8 mouse cellular contexts compared by ENCODE assay signal in genomic region chr9:49975938-49976671, GRCm38 (mm10).
DNase-seq lines count a peak whose midpoint lies in the region; ATAC-seq and TF ChIP-seq lines count a peak whose summit lies in the region.

No protein-coding gene starts in this region.

- peak overlapping the region; percentile 11; the same call in 1 of the 2 replicates for H3K4me2 ChIP-seq in forebrain, embryonic 15.5 days (replicated peaks)
- H3K4me2 ChIP-seq in embryonic facial prominence, embryonic 15.5 days (replicated peaks), result peak overlapping the region; percentile 29
- peak overlapping the region; percentile 54 for H3K4me2 ChIP-seq in heart, embryonic 13.5 days
- H3K4me2 ChIP-seq in kidney, postnatal 0 days (ENCODE audit: low read length), result peak overlapping the region; percentile 25; the same call in 1 of the 2 replicates
- no peak overlapping the region for H3K4me2 ChIP-seq in liver, embryonic 16.5 days (ENCODE audit: low read depth, low read length)

- no peak overlapping the region for H3K9ac ChIP-seq in forebrain, embryonic 15.5 days (replicated peaks)
- no peak overlapping the region for H3K9ac ChIP-seq in embryonic facial prominence, embryonic 15.5 days
- peak overlapping the region; percentile 53 for H3K9ac ChIP-seq in heart, embryonic 13.5 days
- no peak overlapping the region for H3K9ac ChIP-seq in kidney, postnatal 0 days (ENCODE audit: low read depth, low read length)
- no peak overlapping the region for H3K9ac ChIP-seq in liver, embryonic 16.5 days (ENCODE audit: low read depth, low read length)

- peak overlapping the region; percentile 52; the same call in 1 of the 2 replicates for H3K27ac ChIP-seq in forebrain, embryonic 15.5 days (replicated peaks)
- H3K27ac ChIP-seq in forebrain, embryonic 10.5 days, result no peak overlapping the region
- peak overlapping the region; percentile 75 for H3K27ac ChIP-seq in embryonic facial prominence, embryonic 15.5 days (replicated peaks)
- peak overlapping the region; percentile 92 for H3K27ac ChIP-seq in heart, embryonic 13.5 days (replicated peaks)
- H3K27ac ChIP-seq in kidney, postnatal 0 days, result peak overlapping the region; percentile 60; the same call in 1 of the 2 replicates
- H3K27ac ChIP-seq in liver, embryonic 16.5 days (ENCODE audit: low read length), result no peak overlapping the region

- TF ChIP-seq CTCF in kidney, postnatal 0 days (IDR thresholded peaks at IDR 0.05; ENCODE audit: low read depth), result no peak

- H3K36me3 ChIP-seq in forebrain, embryonic 15.5 days, result no peaks in the 10 kb centered on the region
- no peaks in the 10 kb centered on the region for H3K36me3 ChIP-seq in forebrain, embryonic 10.5 days (replicated peaks)
- no peaks in the 10 kb centered on the region for H3K36me3 ChIP-seq in embryonic facial prominence, embryonic 15.5 days
- no peaks in the 10 kb centered on the region for H3K36me3 ChIP-seq in heart, embryonic 13.5 days
- no peaks in the 10 kb centered on the region for H3K36me3 ChIP-seq in kidney, postnatal 0 days (ENCODE audit: insufficient read depth, low read length)
- H3K36me3 ChIP-seq in liver, embryonic 16.5 days (ENCODE audit: control insufficient read depth, insufficient read depth), result no peaks in the 10 kb centered on the region

- 39% methylated on average over 11 of the region's 11 CpGs for WGBS in forebrain, embryonic 15.5 days
- WGBS in forebrain, embryonic 10.5 days, result 81% methylated on average over 11 of the region's 11 CpGs
- WGBS in embryonic facial prominence, embryonic 15.5 days, result 17% methylated on average over 11 of the region's 11 CpGs
- 12% methylated on average over 11 of the region's 11 CpGs for WGBS in heart, embryonic 13.5 days
- WGBS in kidney, postnatal 0 days, result 16% methylated on average over 11 of the region's 11 CpGs
- 40% methylated on average over 11 of the region's 11 CpGs for WGBS in liver, embryonic 16.5 days (ENCODE audit: insufficient replicate concordance)

- H3K9me3 ChIP-seq in forebrain, embryonic 15.5 days, result no peaks in the 10 kb centered on the region
- H3K9me3 ChIP-seq in forebrain, embryonic 10.5 days, result no peaks in the 10 kb centered on the region
- no peaks in the 10 kb centered on the region for H3K9me3 ChIP-seq in embryonic facial prominence, embryonic 15.5 days (replicated peaks)
- H3K9me3 ChIP-seq in heart, embryonic 13.5 days, result no peaks in the 10 kb centered on the region
- H3K9me3 ChIP-seq in kidney, postnatal 0 days (replicated peaks; ENCODE audit: low read length), result no peaks in the 10 kb centered on the region
- no peaks in the 10 kb centered on the region for H3K9me3 ChIP-seq in liver, embryonic 16.5 days (replicated peaks; ENCODE audit: control insufficient read depth, low read length)

- H3K4me1 ChIP-seq in forebrain, embryonic 15.5 days, result peaks cover 19% of the 10 kb centered on the region
- peaks cover 7% of the 10 kb centered on the region for H3K4me1 ChIP-seq in forebrain, embryonic 10.5 days
- peaks cover 24% of the 10 kb centered on the region for H3K4me1 ChIP-seq in embryonic facial prominence, embryonic 15.5 days
- peaks cover 64% of the 10 kb centered on the region for H3K4me1 ChIP-seq in heart, embryonic 13.5 days
- peaks cover 13% of the 10 kb centered on the region for H3K4me1 ChIP-seq in kidney, postnatal 0 days (replicated peaks; ENCODE audit: insufficient read depth, low read length)
- H3K4me1 ChIP-seq in liver, embryonic 16.5 days (ENCODE audit: control insufficient read depth, low read depth, low read length), result no peaks in the 10 kb centered on the region

- no peaks in the 10 kb centered on the region for H3K27me3 ChIP-seq in forebrain, embryonic 15.5 days
- no peaks in the 10 kb centered on the region for H3K27me3 ChIP-seq in forebrain, embryonic 10.5 days (ENCODE audit: poor library complexity, severe bottlenecking)
- H3K27me3 ChIP-seq in embryonic facial prominence, embryonic 15.5 days, result no peaks in the 10 kb centered on the region
- H3K27me3 ChIP-seq in heart, embryonic 13.5 days (replicated peaks), result no peaks in the 10 kb centered on the region
- no peaks in the 10 kb centered on the region for H3K27me3 ChIP-seq in kidney, postnatal 0 days (ENCODE audit: insufficient read depth, low read length)
- no peaks in the 10 kb centered on the region for H3K27me3 ChIP-seq in liver, embryonic 16.5 days (ENCODE audit: control insufficient read depth, insufficient read depth, low read depth, low read length)

- no peak for DNase-seq in forebrain, embryonic 10.5 days (ENCODE audit: extremely low spot score, low spot score)
- peak; percentile 79 for DNase-seq in kidney, postnatal 0 days (ENCODE audit: low spot score)
- DNase-seq in right cerebral cortex, postnatal 36 days (ENCODE audit: low spot score in 2 of 2), result peak; percentile 53 to 67
- DNase-seq in embryo, embryonic 9.5 days (ENCODE audit: extremely low spot score), result no peak

- peak; percentile 87 for ATAC-seq in forebrain, embryonic 15.5 days (replicated peaks)
- ATAC-seq in embryonic facial prominence, embryonic 15.5 days (ENCODE audit: insufficient number of reproducible peaks, low FRiP score, low TSS enrichment, low read depth), result peak; percentile 69
- peak; percentile 63 for ATAC-seq in heart, embryonic 13.5 days (ENCODE audit: extremely low read depth, insufficient number of reproducible peaks, low FRiP score, low TSS enrichment)
- ATAC-seq in kidney, postnatal 0 days (replicated peaks; ENCODE audit: low FRiP score, low read depth), result 0 out of 2 replicates have a peak, but pooled peaks have one; percentile 21
- ATAC-seq in liver, embryonic 16.5 days (ENCODE audit: low read depth), result peak; percentile 21; the same call in 1 of the 2 replicates

- no peak overlapping the region for H3K4me3 ChIP-seq in forebrain, embryonic 15.5 days
- H3K4me3 ChIP-seq in forebrain, embryonic 10.5 days, result no peak overlapping the region
- no peak overlapping the region for H3K4me3 ChIP-seq in embryonic facial prominence, embryonic 15.5 days (replicated peaks)
- H3K4me3 ChIP-seq in heart, embryonic 13.5 days, result peak overlapping the region; percentile 15; the same call in 1 of the 2 replicates
- H3K4me3 ChIP-seq in kidney, postnatal 0 days (replicated peaks; ENCODE audit: low read depth, low read length), result no peak overlapping the region
- no peak overlapping the region for H3K4me3 ChIP-seq in liver, embryonic 16.5 days (ENCODE audit: low read depth, low read length)

Comparison
In these comparisons a context has a peak if more than half of its experiments do, and no peak if none do; other contexts are left out.
1. H3K27ac ChIP-seq: peak in forebrain, embryonic 15.5 days (single experiment), embryonic facial prominence, embryonic 15.5 days (single experiment), heart, embryonic 13.5 days (single experiment) and kidney, postnatal 0 days (single experiment); none in forebrain, embryonic 10.5 days (single experiment) and liver, embryonic 16.5 days (single experiment).
2. ATAC-seq: peak in every context shown above with its lines; median percentile 87 in forebrain, embryonic 15.5 days; 69 in embryonic facial prominence, embryonic 15.5 days; 63 in heart, embryonic 13.5 days; 21 in kidney, postnatal 0 days; 21 in liver, embryonic 16.5 days.
3. DNase-seq: peak in kidney, postnatal 0 days (single experiment) and right cerebral cortex, postnatal 36 days (2 of 2); none in forebrain, embryonic 10.5 days (single experiment) and embryo, embryonic 9.5 days (single experiment).